Mouse (Mus musculus) adrenal gland, adult 2 months (tissue): ENCODE measurements at regions not wholly inside any gene's neighbourhood (a gene's known extent, or its start where the extent isn't known, plus 50 kb on each side); places are given as distances from the start of the nearest gene placed in this dataset.

Experiments used
- DNase-seq: peaks from one replicate; pipeline ENCODE4 v3.0.0; 2021

- DNase-seq, result no peak
Measured at GRCm38 (mm10) chr2:74930702-74931101, 105.1 kb downstream of the Mtx2 start.

GRCm38 (mm10) chr2:74933190-74933589 lies 107.6 kb downstream of the Mtx2 start:
- peak; percentile 9 for DNase-seq

GRCm38 (mm10) chr2:74933771-74934170 lies 108.2 kb downstream of the Mtx2 start:
- no peak for DNase-seq

GRCm38 (mm10) chr2:74938711-74939110 lies 113.1 kb downstream of the Mtx2 start:
- DNase-seq, result no peak

GRCm38 (mm10) chr2:74941966-74942365 lies 116.4 kb downstream of the Mtx2 start:
- DNase-seq, result no peak

GRCm38 (mm10) chr2:74942611-74943198 lies 117.1 kb downstream of the Mtx2 start:
- no peak for DNase-seq

GRCm38 (mm10) chr2:74945185-74945749 lies 119.7 kb downstream of the Mtx2 start:
- no peak for DNase-seq

GRCm38 (mm10) chr2:74951401-74952260 lies 126.0 kb downstream of the Mtx2 start:
- DNase-seq, result no peak

- DNase-seq, result no peak
Measured at GRCm38 (mm10) chr2:74954101-74954500, 128.5 kb downstream of the Mtx2 start.

- DNase-seq, result no peak
Measured at GRCm38 (mm10) chr2:74955281-74956128, 129.9 kb downstream of the Mtx2 start.

- DNase-seq, result no peak
Measured at GRCm38 (mm10) chr2:74956129-74956450, 130.5 kb downstream of the Mtx2 start.

- no peak for DNase-seq
Measured at GRCm38 (mm10) chr2:74956556-74956955, 131.0 kb downstream of the Mtx2 start.

- DNase-seq, result no peak
Measured at GRCm38 (mm10) chr2:74959936-74960335, 134.3 kb downstream of the Mtx2 start.

GRCm38 (mm10) chr2:74962416-74962815 lies 136.8 kb downstream of the Mtx2 start:
- DNase-seq, result no peak

- DNase-seq, result peak; percentile 87
Measured at GRCm38 (mm10) chr2:74964360-74964759, 138.8 kb downstream of the Mtx2 start.

GRCm38 (mm10) chr2:74964980-74965379 lies 139.4 kb downstream of the Mtx2 start:
- no peak for DNase-seq

- peak; percentile 3 for DNase-seq
Measured at GRCm38 (mm10) chr2:74965384-74966060, 139.9 kb downstream of the Mtx2 start.

- DNase-seq, result no peak
Measured at GRCm38 (mm10) chr2:74970611-74971265, 145.1 kb downstream of the Mtx2 start.

GRCm38 (mm10) chr2:74973386-74973785 lies 147.8 kb downstream of the Mtx2 start:
- no peak for DNase-seq

- DNase-seq, result peak; percentile 8
Measured at GRCm38 (mm10) chr2:74974595-74975325, 149.2 kb downstream of the Mtx2 start.

- DNase-seq, result no peak
Measured at GRCm38 (mm10) chr2:74977348-74977747, 151.7 kb downstream of the Mtx2 start.
